Mouse (Mus musculus) embryonic fibroblast, embryonic 13.5 days (primary cell): ENCODE data around the gene Cept1.

Experiments used
- CTCF ChIP-seq: IDR thresholded peaks from 2 replicates; pipeline ENCODE4 v1.5.1; 2011; ENCODE audit warnings: mild to moderate bottlenecking, control low read depth, low read length, moderate library complexity, borderline replicate concordance; ENCODE audit not compliant: insufficient read depth
- POLR2A ChIP-seq: IDR thresholded peaks from 2 replicates; pipeline ENCODE4 v1.6.1; 2011; ENCODE audit warnings: low read depth, mild to moderate bottlenecking, control low read depth, low read length, moderate library complexity

DNA sequence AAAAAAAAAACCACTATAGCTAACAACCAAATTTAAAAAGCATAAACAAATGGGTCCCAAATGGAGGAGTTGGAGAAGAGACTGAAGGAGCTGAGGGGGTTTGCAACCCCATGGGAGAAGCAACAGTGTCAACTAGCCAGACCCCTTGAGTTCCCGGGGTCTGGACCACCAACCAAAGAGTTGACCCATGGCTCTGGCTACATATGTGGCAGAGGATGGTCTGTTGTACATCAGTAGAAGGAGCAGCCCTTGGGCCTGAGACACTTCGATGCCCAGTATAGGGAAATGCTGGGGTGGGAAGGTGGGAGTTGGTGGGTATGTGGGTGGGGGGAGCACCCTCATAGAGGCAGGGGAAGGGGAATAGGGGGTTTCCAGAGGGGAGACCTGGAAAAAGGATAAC, 31.7 kb upstream of the Cept1 start:
- TF ChIP-seq POLR2A, result no peak
- no peak for TF ChIP-seq CTCF
